Mouse (Mus musculus) thymus, adult 18-20 months (tissue): ENCODE data around the gene Syde2.
"Not testable (repeated sequence)": the region's sequence is repeated elsewhere in the genome, so short reads cannot be mapped to it uniquely, and the experiment has no call there.

Source experiments
- DNase-seq, 2 experiments: peaks; one replicate each; pipeline ENCODE4 v3.0.0; 2022; ENCODE audit warnings: mixed read lengths in 2 of 2

Gene Syde2

DNA sequence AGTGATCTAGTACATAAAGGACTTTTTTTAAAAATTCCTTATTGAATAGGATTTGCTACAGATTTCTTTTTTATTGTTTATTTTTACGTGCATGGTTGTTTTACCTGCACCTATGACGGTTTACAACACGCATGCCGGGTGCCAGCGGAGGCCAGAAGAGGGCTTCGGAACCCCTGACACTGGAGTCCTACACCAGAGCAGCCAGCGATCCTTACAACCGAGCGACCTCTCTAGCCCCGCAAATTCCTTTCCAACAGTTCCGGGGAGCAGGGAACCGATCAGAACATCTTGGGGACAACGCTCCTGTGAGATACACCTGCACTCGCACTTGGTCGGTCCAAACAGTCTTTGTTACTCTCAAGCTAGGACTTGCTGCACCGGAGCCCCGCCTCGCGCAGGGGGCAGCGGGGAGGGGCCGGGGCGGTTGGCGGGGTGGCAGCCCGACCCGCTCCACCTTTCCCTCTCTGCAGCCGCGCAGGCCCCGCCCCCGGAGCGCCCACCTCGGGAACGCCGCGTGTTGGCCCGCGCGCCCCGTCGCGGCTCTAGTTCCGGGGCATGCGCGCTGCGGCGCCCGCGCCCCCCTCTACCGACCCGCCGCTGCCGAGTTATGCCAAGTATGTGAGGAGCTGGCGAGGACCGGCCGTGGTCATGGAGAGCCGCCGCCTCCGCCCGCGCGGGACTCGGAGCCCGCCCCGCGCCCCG is at the start of gene Syde2:
TSS of gene Syde2 (plus strand) at position 603 of the 702 bp plus-strand sequence.
- peak; percentile 80 to 82 for DNase-seq

DNA sequence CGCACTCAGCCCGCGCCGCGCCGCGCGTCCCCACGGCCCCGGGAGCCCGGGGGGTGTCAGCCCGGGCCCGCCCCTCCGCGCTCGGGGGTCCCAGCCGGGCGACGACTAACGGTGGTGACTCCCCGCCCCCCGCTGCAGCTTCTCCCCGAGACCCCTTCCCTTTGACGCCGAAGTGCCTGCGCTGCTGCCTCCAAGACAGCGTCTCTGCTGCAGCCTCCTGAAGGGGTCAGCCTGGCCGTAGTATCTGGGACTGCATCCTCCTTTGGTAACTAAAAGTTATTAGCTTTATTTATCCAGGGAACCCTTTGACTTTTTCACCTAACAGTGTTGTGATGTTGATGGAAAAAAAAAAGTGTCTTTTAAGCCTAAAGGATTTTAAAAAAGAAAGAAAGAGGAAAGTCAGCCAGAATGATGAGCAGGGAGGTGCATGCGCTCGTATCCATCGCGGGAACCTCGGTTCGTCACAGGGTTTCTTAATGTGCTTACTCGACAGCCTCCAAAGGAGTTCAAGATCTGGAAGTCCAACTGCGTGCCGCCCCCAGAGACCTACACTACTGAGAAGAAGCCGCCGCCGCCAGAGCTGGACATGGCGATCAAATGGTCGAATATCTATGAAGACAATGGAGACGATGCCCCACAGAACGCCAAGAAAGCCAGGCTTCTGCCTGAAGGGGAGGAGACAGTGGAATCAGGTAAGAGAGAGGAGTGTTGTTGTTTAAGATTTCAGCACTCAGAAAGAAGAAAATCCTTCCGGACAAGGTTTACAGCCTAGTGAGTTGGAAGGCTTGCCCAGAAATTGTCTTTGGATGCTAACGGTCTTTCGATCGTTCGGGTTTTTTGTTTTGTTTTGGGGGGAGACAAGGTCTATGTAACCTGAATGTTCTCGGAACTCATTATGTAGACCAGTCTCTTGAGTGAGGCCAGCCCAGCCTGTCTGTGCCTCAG is 49.0 kb upstream of the Syde2 start:
- DNase-seq: no peak

DNA sequence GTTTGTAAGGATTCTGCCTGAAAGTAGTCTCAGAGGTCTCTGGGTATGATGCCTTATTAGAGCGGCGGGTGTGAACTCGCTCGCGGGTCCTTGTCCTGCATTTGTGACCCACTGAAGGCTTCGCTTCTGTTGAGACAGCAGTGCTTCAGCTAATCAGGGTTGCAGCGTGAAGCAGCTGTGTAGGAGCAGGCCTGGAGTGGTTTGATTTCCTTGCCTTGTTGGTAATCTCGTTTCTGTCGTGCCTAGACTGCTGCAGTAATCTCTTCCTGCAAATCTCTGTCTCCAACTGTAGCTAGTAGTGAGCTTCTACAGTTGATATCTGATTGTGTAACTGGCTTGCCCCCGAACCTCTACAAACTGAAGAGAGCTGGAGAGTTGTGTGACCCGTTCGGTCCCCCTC is 48.3 kb upstream of the Syde2 start:
- DNase-seq: no peak

DNA sequence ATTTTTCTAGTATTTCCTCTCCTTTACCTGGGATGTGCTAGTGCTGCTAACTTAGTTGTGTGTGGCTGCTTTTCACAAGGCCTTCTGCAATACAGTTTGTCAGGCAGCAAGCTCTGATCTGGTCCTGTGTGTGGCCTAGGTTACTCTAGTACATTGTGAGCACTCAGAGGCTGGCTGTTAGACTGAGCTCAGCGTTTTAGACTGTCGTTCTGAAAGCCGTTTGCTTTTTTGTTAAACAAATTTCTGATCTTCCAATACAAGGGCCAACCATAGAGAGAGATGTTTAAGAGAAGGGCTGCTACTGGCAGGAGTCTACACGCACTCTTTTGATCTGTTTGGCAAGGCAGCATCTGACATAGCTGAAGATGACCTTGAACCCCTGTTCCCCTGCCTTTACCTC is 47.7 kb upstream of the Syde2 start:
- no peak for DNase-seq

DNA sequence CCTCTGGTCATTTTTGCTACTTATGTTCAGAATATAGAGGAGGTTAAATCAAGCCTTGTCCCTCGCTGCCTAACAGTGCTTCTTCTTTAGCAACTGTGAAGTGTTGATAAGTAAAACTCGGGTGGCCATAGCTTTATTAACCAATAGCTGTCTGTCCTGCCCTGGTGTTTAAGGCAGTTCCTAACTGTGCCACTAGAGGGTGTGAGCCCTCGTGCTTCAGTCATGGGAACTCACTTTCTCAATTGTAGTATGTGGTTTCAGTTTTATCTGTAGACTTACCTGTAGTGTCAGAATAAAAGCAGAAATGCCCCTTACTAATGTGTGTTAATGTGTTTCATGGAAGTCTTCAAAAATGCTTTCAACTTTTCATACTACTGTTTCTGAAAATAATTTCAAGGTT is 45.7 kb upstream of the Syde2 start:
- DNase-seq: peak in 1 of 2 experiments; percentile 38

DNA sequence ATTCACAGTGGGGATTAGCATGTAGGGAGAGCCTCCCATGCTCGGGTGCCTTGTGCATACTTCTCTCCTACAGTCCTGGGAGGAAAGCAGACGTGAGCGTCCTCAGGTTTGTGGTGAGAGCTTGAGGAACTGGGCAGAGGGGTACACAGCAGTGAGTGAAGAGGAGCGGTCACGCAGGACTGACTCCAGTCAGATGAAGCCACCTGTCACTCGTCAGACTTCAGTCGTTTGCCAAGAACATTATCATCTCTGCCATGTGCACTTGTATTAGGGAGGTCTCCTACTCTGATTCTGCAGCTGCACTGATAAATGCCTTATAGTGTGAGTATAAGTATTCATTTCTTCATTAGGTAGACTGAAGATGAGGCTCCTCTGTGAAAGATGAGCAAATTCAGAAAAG is 43.3 kb upstream of the Syde2 start:
- no peak for DNase-seq

DNA sequence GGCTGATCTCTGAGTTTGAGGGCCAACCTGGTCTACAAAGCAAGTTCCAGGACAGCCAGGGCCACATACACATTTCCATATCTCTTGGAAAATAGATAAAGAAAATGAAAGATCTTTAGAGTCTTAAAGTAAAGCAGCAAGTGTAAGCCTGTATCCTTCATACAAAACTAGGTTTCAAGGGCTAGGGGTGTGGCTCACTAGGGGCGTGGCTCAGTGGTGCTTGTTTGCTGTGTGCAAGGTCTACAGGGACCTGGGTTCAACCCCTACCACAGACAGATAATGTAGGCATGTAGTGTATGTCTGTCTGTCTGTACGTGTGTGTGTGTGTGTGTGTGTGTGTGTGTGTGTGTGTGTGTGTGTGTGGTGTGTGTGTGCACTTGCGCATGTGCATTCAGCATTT is 41.8 kb upstream of the Syde2 start:
- DNase-seq: no peak

DNA sequence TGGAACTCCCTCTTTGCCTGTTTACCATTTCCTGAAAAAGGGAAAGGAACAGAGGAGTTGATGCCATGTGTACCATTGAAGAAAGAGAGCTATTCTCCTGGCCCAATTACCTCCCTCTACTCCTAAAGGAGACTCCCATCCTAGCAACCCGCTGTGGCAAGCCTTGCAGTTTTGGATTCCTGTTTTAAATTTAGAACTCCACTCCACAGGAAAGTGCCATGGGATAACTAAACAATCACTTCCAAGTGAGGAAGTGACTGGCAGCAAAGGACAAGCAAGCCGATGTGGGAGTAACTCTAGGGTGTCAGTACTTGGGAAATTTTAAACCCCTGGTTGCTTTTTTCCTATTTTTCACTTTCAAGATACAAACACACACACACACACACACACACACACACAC is 41.0 kb upstream of the Syde2 start:
- DNase-seq: no peak

DNA sequence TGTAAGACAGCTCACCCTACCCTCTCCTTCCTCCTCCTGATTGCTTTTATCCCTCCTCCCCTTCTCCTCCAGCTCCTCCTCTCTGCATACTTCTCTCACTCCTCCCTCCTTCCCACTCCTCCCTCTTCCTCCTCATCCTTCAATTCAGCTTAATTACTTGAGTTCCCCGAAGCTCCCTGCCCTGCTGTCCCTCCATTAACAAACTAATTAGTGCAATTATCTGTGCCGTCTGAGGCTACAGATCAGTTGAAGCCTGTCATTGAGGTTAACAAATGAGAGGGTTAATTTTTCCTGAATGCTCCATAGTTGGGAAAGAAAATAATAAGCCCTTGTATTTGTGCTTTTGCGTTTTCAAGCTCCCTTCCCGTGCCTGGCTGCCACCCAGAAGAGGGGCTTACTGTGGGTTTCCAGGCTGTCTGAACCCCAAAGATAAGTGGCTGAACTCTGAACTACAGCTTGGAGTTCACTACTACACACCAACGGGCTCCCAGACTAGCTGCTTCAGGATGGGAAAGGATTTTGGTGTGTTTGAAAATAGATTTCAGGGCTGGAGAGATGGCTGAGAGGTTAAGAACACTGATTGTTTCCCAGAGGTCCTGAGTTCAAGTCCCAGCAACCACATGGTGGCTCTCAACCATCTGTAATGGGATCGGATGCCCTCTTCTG is 40.0 kb upstream of the Syde2 start:
- DNase-seq: no peak

DNA sequence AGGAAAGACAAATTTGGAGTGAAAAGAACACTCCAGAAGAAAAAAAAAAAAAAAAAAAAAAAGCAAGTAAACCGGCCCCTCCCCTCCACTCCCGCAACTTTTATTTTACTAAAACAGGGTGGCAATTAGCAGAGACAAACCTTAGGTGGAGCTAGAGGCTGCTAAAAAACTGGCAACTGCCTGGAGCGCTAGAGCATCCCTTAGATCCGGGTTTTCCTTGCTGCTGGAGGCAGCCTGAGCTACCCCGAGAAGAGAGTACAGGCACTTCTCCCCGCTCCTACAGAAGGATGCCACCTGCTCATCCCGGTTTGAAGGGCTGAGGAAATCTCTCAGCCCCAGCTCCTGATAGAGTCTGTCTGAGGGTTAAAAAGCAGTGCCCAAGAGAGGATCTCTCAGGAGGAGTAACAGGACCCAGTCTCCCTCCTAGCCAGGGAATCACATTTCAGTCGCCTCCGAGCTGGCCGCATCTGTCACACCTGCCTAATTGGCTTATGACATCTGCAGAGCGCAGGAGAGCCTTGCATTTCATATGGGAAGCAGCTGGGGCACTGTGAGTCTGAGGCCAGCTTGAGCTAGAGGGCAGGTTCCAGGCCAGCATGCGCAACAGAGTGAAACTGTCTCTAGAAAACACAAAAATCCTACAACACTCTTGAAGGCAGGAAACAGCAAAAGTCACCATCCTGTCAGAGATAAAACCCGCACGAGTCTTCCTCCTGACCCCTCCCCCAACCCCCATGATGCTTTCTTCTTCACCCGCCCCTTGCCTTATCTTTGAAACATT is 37.4 kb upstream of the Syde2 start:
- DNase-seq: peak in 1 of 2 experiments; percentile 17

DNA sequence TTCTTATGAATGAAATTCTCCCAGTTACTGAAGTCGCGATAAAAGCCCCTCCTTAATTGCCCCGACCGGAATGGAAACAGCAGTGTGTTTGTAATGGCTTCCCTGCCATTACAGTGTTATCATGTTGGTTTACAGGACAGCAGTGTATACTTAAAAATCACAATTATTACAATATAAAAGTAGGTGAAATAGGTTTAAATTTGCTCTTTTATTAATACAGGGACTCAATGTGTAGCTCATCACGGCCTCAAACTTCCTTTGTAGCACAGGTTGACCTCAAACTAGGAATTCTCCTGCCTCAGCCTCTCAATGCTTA is 36.9 kb upstream of the Syde2 start:
- no peak for DNase-seq

DNA sequence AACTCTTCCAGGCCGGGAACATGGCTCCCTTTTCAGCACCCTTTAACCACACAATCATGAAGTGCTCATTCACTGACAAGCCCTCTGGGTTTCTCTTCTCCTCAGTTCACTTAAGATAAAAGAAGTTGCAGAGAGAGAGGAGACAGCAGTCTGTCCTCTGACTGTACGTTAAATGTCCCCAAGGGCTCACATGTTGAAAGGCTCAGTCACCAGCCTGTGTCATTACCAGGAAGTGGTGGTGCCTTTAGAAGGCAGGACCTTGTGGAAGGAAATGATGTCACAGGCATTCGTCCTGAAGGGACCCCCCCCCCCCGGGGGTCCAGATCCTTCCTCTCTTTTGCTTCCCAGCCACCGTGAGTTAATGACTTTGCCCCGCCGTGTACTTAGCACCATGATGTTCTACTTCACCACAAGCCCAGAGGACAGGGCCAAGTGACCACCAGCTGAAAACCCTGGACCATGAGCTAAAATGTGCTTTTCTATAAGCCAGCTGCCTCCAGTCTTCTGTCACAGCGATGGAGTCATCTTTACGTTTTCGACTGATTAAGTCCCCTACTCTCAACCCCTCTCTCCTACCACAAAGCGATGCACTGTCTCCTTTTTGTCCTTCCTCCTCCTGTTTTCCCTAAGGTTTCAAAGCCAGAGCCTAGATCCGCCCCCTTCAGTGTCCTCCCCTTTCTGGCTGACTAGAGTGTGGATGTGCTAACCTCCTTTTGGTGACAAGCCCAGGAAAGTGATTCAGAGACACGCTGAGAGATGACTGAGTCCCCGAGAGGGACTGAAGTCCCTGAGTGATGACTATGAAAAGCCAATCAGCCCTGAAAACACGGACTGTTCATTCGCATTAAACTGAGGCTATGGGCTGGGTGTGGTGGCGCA is 36.1 kb upstream of the Syde2 start:
- DNase-seq: no peak

DNA sequence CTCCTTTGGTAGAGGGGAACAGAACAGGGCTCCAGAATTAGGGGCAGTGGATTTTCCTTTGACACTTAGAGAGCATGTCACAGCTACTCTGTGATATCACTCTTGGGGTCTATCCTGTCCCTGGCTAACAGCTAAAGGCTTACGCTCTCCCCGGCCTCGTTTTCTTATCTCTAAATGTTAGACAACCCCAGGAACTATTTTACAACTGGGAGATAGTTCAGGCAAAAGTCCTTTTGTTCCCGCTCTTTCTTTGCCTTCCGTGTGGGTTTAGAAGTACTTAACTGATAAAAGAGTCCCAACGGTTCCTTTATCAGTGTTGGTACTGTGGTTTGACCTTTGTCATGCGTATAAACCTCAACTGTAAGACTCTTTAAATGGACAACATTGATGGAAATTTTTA is 34.7 kb upstream of the Syde2 start:
- no peak for DNase-seq

DNA sequence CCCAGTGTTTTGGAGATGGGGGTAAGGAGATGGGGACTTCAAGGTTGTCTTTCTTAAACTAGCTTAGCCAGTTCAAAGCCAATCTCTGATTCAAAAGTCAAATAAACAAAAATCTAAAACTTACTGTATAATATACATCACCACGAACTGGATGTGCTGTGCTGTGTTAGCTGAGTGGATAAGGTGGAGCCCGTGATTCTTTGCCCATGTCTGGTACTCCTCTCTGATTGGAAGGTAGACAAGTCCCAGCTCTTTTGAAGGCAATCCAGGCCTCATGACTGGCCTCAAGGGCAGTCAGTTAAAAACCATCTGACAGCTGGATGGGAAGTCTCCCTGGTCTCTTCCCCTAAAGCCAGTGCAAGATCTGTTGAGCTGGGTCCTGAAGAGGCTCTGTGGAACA is 34.3 kb upstream of the Syde2 start:
- DNase-seq: no peak

DNA sequence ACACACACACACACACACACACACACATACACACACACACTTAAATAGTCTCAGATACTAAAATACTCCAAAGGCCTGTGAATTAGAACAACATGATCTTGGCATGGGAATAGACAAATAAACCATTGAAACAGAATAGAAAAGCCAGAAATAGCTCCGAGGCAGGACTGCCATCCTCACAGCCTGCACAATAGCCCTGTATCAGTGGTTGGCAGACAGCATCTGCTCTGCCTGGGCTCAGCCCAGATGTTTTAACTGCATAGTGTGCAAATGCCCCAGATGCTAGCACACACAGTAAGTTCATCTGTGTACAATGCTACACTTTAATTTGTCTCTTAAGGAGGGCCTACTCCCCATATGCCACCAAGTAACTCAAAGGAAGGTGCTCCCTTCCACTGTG is 27.8 kb upstream of the Syde2 start:
- DNase-seq: no peak

DNA sequence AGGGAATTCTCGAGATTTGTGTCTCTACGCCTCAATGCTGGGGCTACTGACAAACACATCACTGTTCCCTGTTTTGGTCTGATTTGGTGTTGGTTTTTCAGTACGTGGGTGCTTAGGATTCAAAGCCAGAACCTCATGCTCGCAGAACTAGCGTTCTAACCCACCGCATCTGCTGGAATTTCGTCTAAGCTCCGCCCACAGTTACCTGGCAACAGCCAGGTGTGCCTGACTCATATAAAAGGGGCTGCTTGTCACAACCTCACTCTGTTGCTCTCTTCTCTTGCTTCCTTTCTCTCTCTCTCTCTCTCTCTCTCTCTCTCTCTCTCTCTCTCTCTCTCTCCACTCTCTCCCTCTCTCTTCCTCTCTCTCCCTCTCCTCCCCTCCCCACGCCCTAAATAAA is 25.3 kb upstream of the Syde2 start:
- no peak for DNase-seq

DNA sequence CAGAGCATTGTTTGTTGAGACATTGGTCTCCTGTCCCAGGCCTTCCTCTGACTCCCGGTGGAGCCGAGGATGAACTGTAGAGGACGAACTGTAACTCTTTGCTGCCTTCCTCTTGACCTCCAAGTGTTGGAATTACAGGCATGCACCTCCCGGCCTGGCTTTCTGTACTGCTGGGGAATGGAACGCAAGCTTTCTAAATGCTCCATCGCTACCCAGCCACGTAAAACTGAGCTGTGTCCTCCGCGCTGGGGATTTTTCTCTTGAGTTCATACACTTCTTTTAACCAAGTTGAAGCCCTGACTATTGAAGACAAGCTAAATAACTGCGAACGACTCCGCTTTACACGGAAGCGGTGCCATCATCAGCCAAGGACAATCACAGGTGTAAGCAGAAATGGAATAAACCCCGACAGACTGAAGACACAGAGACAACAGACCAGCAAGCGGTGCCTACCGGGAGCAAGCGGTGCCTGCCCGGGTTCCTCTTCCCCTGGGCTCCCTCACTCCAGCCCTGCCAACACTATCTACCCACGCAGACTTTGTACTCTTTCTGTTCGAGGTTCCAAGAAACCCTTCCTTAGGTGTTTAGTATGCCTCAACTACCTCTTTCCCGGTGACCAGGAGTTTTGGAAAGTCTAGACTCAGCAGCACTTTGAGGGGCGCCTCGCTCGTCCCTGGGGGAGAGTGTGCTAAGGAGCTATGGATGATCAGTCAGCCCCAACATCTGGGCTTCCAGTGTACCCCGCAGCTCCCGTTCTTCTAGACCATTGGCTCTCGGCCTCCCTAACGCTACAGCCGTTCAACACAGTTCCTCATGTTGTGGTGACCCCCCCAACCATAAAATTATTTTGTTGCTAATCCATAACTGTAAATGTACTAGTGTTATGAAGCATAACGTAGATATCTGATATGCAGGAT is 24.3 kb upstream of the Syde2 start:
- no peak for DNase-seq

DNA sequence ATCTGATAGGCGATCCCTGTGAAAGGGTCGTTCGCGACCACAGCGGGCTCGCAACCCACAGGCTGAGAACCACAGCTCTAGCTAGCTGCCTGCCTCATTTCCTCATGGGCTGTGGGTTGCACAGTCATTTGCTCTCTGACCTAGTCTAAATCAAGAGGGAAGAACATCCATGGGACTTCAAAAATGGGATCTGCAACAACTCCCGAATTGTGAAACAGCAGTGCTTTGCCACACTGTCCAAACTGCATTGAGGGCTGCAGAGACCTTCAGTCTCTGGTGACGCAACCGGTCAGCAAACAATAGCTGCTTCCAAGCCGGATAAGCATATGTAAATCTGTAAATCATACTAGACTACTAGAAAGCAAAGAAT is 23.7 kb upstream of the Syde2 start:
- no peak for DNase-seq

DNA sequence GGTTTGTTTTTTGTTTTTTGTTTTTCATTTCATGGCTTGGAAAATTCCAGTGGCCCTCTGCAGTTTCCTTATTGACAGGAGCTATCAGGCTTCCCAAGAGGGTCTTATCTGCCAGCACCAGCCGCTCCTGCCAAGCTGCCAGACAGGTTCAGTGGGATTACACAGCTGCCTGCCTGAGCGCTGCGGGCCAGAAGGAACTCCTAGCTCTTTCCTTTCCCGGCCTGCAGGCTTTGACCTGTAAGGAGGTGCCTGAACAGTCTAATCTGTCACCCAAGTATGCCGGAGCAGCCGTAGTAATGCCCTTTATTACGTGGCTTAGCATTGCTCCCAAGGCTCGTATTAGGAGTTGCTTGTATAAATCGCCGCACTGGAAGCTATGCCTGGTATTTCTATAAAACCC is 23.2 kb upstream of the Syde2 start:
- DNase-seq: no peak

DNA sequence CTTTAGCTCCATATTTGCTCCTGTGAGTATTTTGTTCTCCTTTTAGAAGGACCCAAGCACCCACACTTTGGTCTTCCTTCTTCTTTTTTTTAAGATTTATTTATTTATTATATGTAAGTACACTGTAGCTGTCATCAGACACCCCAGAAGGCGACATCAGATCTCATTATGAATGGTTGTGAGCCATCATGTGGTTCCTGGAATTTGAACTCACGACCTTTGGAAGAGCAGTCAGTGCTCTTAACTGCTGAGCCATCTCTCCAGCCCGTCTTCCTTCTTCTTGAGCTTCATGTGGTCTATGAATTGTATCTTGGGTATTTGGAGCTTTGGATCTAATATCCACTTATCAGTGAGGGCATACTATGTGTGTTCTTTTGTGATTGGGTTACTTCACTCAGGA is 22.1 kb upstream of the Syde2 start:
- DNase-seq: not testable (repeated sequence)

DNA sequence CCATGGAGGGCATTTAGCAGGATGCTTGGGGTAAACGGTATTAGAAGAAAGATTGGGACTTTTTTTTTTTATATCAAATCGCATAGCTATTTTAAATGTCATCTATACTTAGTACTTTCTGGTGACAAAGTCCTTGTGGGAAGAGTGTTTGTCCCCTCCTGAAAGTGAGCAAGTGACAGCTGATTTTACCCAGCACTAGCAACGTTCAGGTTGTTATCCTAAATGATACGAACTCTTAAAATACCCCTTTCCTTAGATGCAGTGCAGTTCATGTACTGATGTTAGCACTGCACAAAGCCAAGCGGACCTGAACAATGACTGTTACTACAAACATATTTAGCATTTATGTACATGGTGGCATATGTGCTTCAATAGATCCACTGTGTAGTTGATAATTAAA is 20.9 kb upstream of the Syde2 start:
- DNase-seq: no peak
